Mouse (Mus musculus): ENCODE results near the gene Gmeb2.

Gmeb2 gene

DNA sequence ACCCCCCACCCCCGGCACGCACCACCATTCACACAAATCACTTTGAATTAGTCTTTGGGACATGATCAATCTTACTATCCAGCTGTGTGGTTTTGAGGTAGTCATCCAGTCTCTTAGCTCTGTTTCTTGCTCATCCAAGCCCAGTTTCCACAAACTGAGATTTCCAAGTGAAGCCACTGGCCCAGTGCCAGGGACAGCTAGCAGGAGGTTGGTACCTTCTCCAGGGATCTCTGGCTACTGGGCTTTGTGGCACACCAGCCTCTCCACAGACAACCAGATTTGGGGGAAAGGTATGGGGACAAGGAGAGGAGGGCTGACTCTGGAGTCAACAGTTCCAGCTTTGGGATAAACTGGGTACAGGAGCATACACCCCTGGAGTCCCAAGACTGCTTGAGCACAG is 67.5 kb downstream of the Gmeb2 start:
- DNase-seq, result peak; percentile 32

DNA sequence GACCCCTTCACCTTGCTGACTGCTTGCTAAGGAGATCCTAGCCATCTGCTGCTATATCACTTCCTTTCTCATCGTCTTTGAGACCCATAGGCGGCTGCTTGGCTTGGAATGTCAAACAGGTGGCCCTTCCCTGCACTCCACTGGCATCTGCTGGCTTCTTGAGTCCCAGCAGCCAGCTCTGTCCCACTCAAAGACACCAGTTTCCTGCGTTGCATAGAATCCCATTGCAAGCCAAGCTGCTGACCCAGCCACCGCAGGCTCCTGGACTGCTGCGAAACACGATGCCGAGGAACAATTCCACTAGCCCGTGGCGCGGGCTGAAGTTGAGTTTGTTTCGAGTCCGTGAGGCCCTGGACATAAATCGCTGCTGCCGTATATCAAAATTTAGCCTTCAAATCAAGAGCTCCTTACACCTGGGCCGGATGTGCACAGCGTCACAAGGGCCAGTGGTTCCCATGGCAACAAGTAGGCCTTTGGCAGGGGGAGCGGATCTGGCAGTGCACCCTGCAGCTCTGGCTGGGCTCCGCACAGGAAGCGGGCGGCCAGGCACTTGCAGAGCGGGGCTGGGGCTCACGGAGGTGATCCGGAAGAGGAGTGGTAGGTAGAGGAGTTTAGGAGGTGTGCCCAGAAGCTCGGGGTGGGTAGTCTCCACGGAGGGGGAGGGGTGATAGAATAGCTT is 68.2 kb downstream of the Gmeb2 start, which contains the start of gene Fndc11:
Gene Fndc11 (plus strand): TSS at position 476 of the 679 bp plus-strand sequence.
- DNase-seq, result peak; percentile 53

DNA sequence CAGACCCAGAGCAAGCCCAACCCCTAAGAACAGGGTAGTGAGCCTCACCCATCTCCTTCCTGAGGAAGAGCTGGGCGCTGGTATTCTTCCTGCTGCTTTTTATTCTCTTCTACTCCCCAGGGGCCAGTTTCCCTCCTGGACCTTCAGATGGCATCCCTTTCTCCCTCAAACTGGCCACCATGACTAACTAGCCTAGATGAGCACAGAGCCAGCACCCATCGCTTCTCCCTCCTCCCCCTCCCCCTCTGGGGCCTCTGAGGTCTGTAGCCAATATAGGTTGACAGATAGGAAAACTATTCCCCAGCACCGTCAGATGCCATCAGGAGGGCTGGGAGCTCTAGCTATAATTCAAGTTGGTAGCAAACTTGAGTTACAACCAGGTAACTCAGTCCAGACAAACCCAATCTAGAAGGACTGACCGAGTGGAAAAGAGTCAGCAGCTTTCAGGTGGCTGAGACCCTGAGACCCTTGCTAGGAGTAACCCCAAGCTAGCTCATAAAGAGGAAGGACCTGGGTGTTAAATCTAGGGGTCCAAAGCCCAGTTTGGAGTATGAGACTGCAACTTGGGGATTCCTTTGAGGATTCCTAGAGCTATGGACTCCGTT is 68.9 kb downstream of the Gmeb2 start:
- no peak for DNase-seq

DNA sequence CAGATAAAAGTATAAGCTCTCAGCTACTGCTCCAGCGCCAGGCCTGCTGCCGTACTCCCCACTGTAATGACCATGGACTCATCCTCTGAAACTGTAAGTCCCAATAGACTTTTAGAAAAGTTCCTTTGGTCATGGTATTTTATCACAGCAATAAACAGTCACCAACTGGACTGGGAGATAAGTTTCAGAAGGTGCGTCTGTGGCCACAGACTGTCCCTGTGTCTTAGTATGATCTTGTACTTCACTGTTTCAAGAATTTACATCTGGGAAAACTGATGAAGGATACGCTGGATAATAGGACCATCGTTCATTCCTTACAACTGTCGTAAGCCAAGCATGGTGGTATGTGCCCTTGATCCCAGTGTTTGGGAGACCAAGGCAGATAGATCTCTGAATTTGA is 71.8 kb downstream of the Gmeb2 start:
- no peak for DNase-seq

DNA sequence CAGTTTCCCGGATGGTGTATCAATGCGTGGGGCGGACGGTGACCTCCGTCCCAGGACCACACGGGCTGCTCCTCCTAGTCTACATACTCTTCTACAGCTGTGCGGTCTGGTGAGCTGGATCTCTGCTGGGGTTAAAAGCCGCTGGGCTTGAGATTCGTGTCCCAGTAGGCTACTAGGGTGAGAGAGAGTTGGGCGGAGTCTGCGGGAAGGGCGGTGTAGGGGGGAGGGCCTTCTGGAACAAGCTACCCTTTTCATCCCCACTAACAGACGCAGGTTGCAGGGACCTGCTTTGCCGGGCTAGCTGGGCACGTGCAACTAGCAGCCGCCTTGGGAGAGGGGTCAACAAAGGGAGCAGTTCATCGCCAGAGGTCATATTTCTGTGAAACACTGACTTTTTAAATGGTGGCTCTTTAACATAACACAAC is 74.8 kb downstream of the Gmeb2 start, which contains the start of gene Srms:
Gene Srms (minus strand): TSS at position 165 of the 425 bp plus-strand sequence.
- DNase-seq, result no peak

DNA sequence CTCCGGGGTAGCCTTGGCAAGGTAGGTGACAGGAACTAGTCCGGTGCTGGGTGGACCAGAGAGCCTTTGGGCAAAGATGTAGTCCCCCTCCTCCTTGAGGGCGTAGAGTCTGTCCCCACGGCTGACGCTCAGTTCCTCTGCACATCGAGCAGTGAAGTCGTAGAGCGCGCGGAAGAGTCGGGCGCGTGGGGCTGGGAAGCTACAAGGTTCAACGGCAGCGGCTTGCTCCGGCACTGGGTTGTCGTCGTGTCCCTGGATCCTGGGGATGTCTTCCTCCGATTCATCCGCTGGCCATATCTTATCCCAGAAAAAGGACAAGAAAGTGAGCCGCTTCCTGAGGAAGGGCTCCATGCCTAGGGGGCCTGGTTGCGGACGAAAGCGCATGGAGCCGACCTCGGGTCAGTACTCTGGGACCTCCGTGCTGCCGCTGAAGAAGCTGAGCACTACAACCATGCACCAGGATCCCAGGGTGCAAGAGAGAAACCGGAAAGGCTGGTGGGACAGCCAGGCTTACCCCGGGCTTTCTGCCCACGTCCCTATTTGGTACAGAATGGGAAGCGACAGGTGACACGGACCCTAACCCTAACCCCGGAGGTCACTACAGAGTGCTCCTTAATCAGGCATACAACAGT is 75.3 kb downstream of the Gmeb2 start:
- no peak for DNase-seq

DNA sequence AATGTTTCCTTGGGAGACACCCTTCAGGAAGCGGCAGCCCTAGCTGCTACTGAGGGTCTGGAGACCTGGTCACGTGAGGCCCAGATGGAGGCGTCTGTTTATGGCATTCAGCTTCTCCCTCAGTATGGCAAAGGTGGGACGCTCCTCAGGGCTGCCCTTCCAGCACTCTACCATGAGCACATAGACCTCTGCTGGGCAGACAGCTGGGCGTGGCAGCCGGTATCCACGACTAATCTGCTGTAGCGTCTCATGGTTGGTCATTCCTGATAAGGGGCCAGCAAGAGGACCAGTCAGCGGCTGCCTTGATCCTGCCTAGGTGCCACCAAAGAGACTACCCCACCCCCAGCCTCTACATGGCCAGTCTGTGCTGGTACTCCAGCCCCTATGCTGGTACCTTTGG is 81.7 kb downstream of the Gmeb2 start:
- DNase-seq, result no peak

DNA sequence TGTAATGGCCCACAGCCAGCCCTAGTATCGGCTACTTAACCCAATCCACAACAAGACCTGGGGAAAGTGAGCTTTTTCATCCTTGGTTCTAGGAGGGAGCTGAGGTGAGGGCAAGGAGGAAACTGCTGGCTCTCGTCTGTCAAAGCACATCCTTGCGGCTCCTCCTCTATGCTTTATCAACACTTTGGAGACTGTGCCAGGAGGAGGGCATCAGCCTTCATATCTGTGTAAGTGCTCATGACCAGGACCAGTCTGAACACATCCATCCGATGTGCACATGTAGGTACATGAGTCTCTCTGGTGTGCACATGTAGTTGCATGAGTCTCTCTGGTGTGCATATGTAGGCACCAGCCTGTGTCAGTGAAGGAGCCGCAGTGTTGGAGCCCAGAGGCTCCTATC is 82.2 kb downstream of the Gmeb2 start:
- no peak for DNase-seq

DNA sequence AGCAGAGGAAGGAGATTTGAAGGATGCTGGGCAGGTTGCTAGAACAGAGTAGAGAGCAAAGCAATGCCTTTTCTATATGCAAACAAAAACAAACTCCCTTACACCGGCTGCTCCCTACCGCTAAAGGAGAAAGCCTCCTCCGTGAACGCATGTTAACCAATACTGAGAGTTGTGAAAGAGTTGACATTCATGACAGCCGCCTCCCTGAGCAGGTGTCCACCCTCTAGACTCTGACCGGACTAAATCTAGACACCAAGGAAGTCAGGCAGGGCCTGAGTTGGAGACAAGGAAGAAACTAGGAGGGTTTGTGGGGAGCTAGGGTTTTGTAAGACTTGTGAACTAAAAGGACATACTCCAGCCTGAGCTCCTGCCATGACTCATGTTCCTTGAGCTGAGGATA is 84.9 kb downstream of the Gmeb2 start:
- DNase-seq, result no peak

DNA sequence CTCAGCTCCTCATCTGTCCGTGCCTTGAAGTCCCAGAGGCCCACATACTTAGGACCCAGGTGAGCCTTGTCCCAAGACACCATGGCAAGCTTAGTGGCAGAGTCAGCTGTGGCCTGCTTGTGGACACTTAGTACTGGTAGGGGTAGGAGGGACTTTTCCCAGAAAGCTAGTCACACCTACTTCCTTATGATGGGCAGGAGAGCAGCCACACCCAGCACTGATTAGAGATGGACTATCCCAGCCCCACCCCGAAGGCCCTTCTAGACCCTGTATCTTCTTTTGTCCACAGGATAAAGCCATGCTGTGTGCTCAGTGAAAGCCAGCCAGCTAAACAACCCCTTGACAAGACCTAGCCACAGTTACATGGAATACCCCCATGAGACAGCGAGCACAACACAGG is 85.4 kb downstream of the Gmeb2 start, which contains the start of gene Ptk6:
Gene Ptk6 (minus strand): TSS at position 368 of the 400 bp plus-strand sequence.
- no peak for DNase-seq

DNA sequence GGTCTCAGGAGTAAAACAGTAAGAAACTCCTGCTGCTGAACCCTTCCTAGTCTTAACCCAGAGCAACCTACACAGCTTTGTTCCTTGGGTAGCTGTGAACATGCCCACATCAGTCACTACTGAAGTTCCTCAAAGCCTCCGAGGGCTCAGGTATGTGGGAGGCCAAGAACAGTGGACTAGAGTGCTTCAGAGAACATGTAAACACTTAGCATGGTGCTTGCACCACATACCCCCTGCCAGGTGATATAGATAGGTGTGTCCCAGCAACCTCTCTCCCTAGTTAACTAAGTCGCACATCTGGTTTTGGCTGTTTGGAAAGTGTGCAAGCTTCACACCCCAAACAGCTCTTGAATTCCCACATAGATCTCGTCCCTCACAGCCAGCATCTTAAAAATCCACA is 86.2 kb downstream of the Gmeb2 start:
- DNase-seq, result no peak
